Mouse (Mus musculus) hindbrain, embryonic 11.5 days (tissue): ENCODE measurements around the gene Il24. TPM values are rescaled to one million over a fixed set of nuclear protein-coding genes. Genes with fewer than 3 reads are reported as not detected.

ENCODE experiments used
- ATAC-seq: fragments of 200-750 bp; cut with Nextera tagmentation; 2 replicates; pipeline ENCODE4 v1.8.0; 2017; ENCODE audit warnings: mild to moderate bottlenecking, moderate TSS enrichment, moderate library complexity; ENCODE audit not compliant: low FRiP score
- DNase-seq: peaks from one replicate; pipeline ENCODE4 v3.0.0-alpha.2; 2015; ENCODE audit warnings: low spot score
- H3K27ac ChIP-seq: fragments of 300-500 bp; sonication (generic); 2 replicates; pipeline ENCODE4 v1.5.1; 2014; ENCODE audit warnings: mild to moderate bottlenecking, low read depth, low read length
- H3K27me3 ChIP-seq: fragments of 300-500 bp; sonication (generic); 2 replicates; pipeline ENCODE4 v1.6.1; 2014; ENCODE audit warnings: mild to moderate bottlenecking, low read length, moderate library complexity, mixed read lengths; ENCODE audit not compliant: control insufficient read depth, insufficient read depth
- H3K36me3 ChIP-seq: fragments of 300-500 bp; sonication (generic); 2 replicates; pipeline ENCODE4 v1.6.1; 2014; ENCODE audit warnings: mild to moderate bottlenecking, low read length, moderate library complexity, mixed read lengths; ENCODE audit not compliant: control insufficient read depth, insufficient read depth
- H3K4me1 ChIP-seq: fragments of 300-500 bp; sonication (generic); replicated peaks from 2 replicates; pipeline ENCODE4 v1.6.1; 2014; ENCODE audit warnings: low read length, mixed read lengths; ENCODE audit not compliant: control insufficient read depth, insufficient read depth
- H3K4me2 ChIP-seq: fragments of 300-500 bp; sonication (generic); replicated peaks from 2 replicates; pipeline ENCODE4 v1.6.1; 2014; ENCODE audit warnings: mild to moderate bottlenecking, low read depth, low read length
- H3K4me3 ChIP-seq: fragments of 300-500 bp; sonication (generic); 2 replicates; pipeline ENCODE4 v1.5.1; 2014; ENCODE audit warnings: low read depth, low read length
- H3K9ac ChIP-seq: fragments of 300-500 bp; sonication (generic); 2 replicates; pipeline ENCODE4 v1.6.1; 2014; ENCODE audit warnings: low read depth, low read length
- H3K9me3 ChIP-seq: fragments of 300-500 bp; sonication (generic); 2 replicates; pipeline ENCODE4 v1.6.1; 2016; ENCODE audit warnings: low read length; ENCODE audit not compliant: control insufficient read depth
- WGBS: fragments of 180-500 bp; shearing (Covaris S2); extraction: QIAGEN DNeasy Blood & Tissue Kit; methylation state at CpG from one replicate; pipeline ENCODE4 v1.1.7; 2014; 5-methylcytosine and 5-hydroxymethylcytosine counted together
- polyA plus RNA-seq: library from polyadenylated mRNA; unstranded; fragments of >200 nt; fragmentation: Nextera tagmentation; extraction: Ambion mirVana; gene quantifications from 2 replicates; pipeline ENCODE4 v1.2.1, GENCODE M21; 2014

Il24 gene
- polyA plus RNA-seq, 1 experiment from 2014 or later, result not detected

GRCm38 (mm10) chr1:130865541-130866221 is 21.6 kb downstream of the Il24 start, which contains the start of gene Fcmr:
TSS of gene Fcmr (plus strand) at chr1:130865669.
- Histone ChIP-seq H3K4me3 (no peak within 1 kb of the TSS), H3K9ac (no peak within 1 kb of the TSS), H3K4me1 (no peaks in the 10 kb centered on the region), H3K27ac (no peak within 1 kb of the TSS), H3K27me3 (no peaks in the 10 kb centered on the region), H3K4me2 (no peak within 1 kb of the TSS), H3K9me3 (no peaks in the 10 kb centered on the region), H3K36me3 (no peaks in the 10 kb centered on the region)
- DNase-seq (no peak), ATAC-seq (no peak)
- 88% methylated on average over 7 of the region's 7 CpGs for WGBS

GRCm38 (mm10) chr1:130864741-130865140 is 22.5 kb downstream of the Il24 start:
- no peak for ATAC-seq
- H3K36me3 ChIP-seq, result no peaks in the 10 kb centered on the region
- H3K4me2 ChIP-seq, result no peak overlapping the region
- no peaks in the 10 kb centered on the region for H3K4me1 ChIP-seq
- H3K9ac ChIP-seq, result no peak overlapping the region
- 87% methylated on average over 5 of the region's 5 CpGs for WGBS
- H3K4me3 ChIP-seq, result no peak overlapping the region
- DNase-seq, result no peak
- H3K9me3 ChIP-seq, result no peaks in the 10 kb centered on the region
- H3K27ac ChIP-seq, result no peak overlapping the region
- no peaks in the 10 kb centered on the region for H3K27me3 ChIP-seq

- Histone ChIP-seq H3K4me2 (no peak overlapping the region), H3K9ac (no peak overlapping the region), H3K9me3 (no peaks in the 10 kb centered on the region), H3K27ac (no peak overlapping the region), H3K36me3 (no peaks in the 10 kb centered on the region), H3K4me1 (no peaks in the 10 kb centered on the region), H3K4me3 (no peak overlapping the region), H3K27me3 (no peaks in the 10 kb centered on the region)
- no peak for DNase-seq
- 80% methylated on average over 4 of the region's 4 CpGs for WGBS
- ATAC-seq, result no peak
Measured at GRCm38 (mm10) chr1:130864238-130864637, 23.0 kb downstream of the Il24 start.

GRCm38 (mm10) chr1:130857456-130857855 is 29.8 kb downstream of the Il24 start:
- Histone ChIP-seq H3K4me3 (no peak overlapping the region), H3K36me3 (no peaks in the 10 kb centered on the region), H3K9ac (no peak overlapping the region), H3K27ac (no peak overlapping the region), H3K4me1 (no peaks in the 10 kb centered on the region), H3K27me3 (no peaks in the 10 kb centered on the region), H3K9me3 (no peaks in the 10 kb centered on the region), H3K4me2 (no peak overlapping the region)
- 84% methylated on average over 4 of the region's 4 CpGs for WGBS
- DNase-seq (no peak), ATAC-seq (no peak)

GRCm38 (mm10) chr1:130855723-130856122 is 31.5 kb downstream of the Il24 start:
- no peak overlapping the region for H3K4me3 ChIP-seq
- no peaks in the 10 kb centered on the region for H3K27me3 ChIP-seq
- 93% methylated on average over 2 of the region's 2 CpGs for WGBS
- no peak for ATAC-seq
- no peaks in the 10 kb centered on the region for H3K36me3 ChIP-seq
- DNase-seq, result no peak
- H3K4me1 ChIP-seq, result no peaks in the 10 kb centered on the region
- no peak overlapping the region for H3K27ac ChIP-seq
- no peak overlapping the region for H3K9ac ChIP-seq
- H3K4me2 ChIP-seq, result no peak overlapping the region
- no peaks in the 10 kb centered on the region for H3K9me3 ChIP-seq

- Histone ChIP-seq H3K27ac (no peak overlapping the region), H3K36me3 (no peaks in the 10 kb centered on the region), H3K4me2 (no peak overlapping the region), H3K27me3 (no peaks in the 10 kb centered on the region), H3K9me3 (no peaks in the 10 kb centered on the region), H3K9ac (no peak overlapping the region), H3K4me1 (no peaks in the 10 kb centered on the region), H3K4me3 (no peak overlapping the region)
- 86% methylated on average over 9 of the region's 9 CpGs for WGBS
- DNase-seq (no peak), ATAC-seq (no peak)
Measured at GRCm38 (mm10) chr1:130854819-130855218, 32.4 kb downstream of the Il24 start.

- Histone ChIP-seq H3K9ac (no peak overlapping the region), H3K36me3 (no peaks in the 10 kb centered on the region), H3K4me3 (no peak overlapping the region), H3K9me3 (no peaks in the 10 kb centered on the region), H3K27ac (no peak overlapping the region), H3K4me1 (no peaks in the 10 kb centered on the region), H3K27me3 (no peaks in the 10 kb centered on the region), H3K4me2 (no peak overlapping the region)
- WGBS, result 92% methylated on average over 5 of the region's 5 CpGs
- ATAC-seq (no peak), DNase-seq (no peak)
Measured at GRCm38 (mm10) chr1:130850405-130850804, 36.8 kb downstream of the Il24 start.

- ATAC-seq (no peak), DNase-seq (no peak)
- no peaks in the 10 kb centered on the region for H3K4me1 ChIP-seq
- H3K4me3 ChIP-seq, result no peak overlapping the region
- H3K9me3 ChIP-seq, result no peaks in the 10 kb centered on the region
- WGBS, result 90% methylated on average over 10 of the region's 10 CpGs
- H3K27me3 ChIP-seq, result no peaks in the 10 kb centered on the region
- no peak overlapping the region for H3K4me2 ChIP-seq
- H3K36me3 ChIP-seq, result no peaks in the 10 kb centered on the region
- H3K27ac ChIP-seq, result no peak overlapping the region
- H3K9ac ChIP-seq, result no peak overlapping the region
Measured at GRCm38 (mm10) chr1:130849530-130850214, 37.6 kb downstream of the Il24 start.

GRCm38 (mm10) chr1:130844516-130844915 is 42.7 kb downstream of the Il24 start:
- no peaks in the 10 kb centered on the region for H3K27me3 ChIP-seq
- no peak for ATAC-seq
- 93% methylated on average over 7 of the region's 7 CpGs for WGBS

More at GRCm38 (mm10) chr1:130844516-130844915, 42.7 kb downstream of the Il24 start:
- Histone ChIP-seq H3K9ac (no peak overlapping the region), H3K27ac (no peak overlapping the region), H3K9me3 (no peaks in the 10 kb centered on the region), H3K36me3 (no peaks in the 10 kb centered on the region), H3K4me1 (no peaks in the 10 kb centered on the region), H3K4me2 (no peak overlapping the region), H3K4me3 (no peak overlapping the region)
- no peak for DNase-seq
